Mouse (Mus musculus) heart, postnatal 10 days (tissue): ENCODE results near the gene Kcnj4. TPM values are rescaled to one million over a fixed set of nuclear protein-coding genes. Genes with fewer than 3 reads are reported as not detected.
A peak's percentile ranks its signal among the peaks of the same experiment; 100 is the strongest.

Experiments used
- DNase-seq, 2 experiments: peaks; one replicate each; pipeline ENCODE4 v3.0.0; 2021
- intact Hi-C: fragments of 180-260 bp; cut with DNase I; formaldehyde crosslinking; loops from one replicate; pipeline ENCODE4 v1.15.1; 2025
- total RNA-seq, 2 experiments: library from RNA; stranded (reverse); gene quantifications; 2 replicates each; pipeline ENCODE4 v1.2.3; 2021

Gene Kcnj4
- total RNA-seq, 2 experiments from 2014 or later, result 0.27 to 0.31 TPM

GRCm38 (mm10) chr15:79513940-79514339 is 8.9 kb upstream of the Kcnj4 start:
- DNase-seq, result peak; percentile 54 to 56
- intact Hi-C loops, result no loop called here

GRCm38 (mm10) chr15:79511553-79512320 is 6.7 kb upstream of the Kcnj4 start:
- intact Hi-C loops, result no loop called here
- peak; percentile 90 to 92 for DNase-seq

- intact Hi-C loops, result no loop called here
- no peak for DNase-seq
Measured at GRCm38 (mm10) chr15:79510425-79510824, 5.4 kb upstream of the Kcnj4 start.

GRCm38 (mm10) chr15:79509998-79510397 is 5.0 kb upstream of the Kcnj4 start:
- intact Hi-C loops, result no loop called here
- no peak for DNase-seq

- no peak for DNase-seq
- intact Hi-C loops, result no loop called here
Measured at GRCm38 (mm10) chr15:79507055-79507828, 2.2 kb upstream of the Kcnj4 start.

GRCm38 (mm10) chr15:79506460-79506859 is 1.4 kb upstream of the Kcnj4 start:
- intact Hi-C loops, result no loop called here
- no peak for DNase-seq

GRCm38 (mm10) chr15:79505616-79506283 is 709 bp upstream of the Kcnj4 start:
- DNase-seq, result peak; percentile 77 to 83
- intact Hi-C loops, result no loop called here

- no peak for DNase-seq
- intact Hi-C loops, result no loop called here
Measured at GRCm38 (mm10) chr15:79503438-79503837, 1.6 kb downstream of the Kcnj4 start.

- intact Hi-C loops, result no loop called here
- DNase-seq, result no peak
Measured at GRCm38 (mm10) chr15:79502891-79503341, 2.1 kb downstream of the Kcnj4 start.

GRCm38 (mm10) chr15:79500110-79500509 is 4.9 kb downstream of the Kcnj4 start:
- intact Hi-C loops, result no loop called here
- no peak for DNase-seq

GRCm38 (mm10) chr15:79493527-79493926 is 11.5 kb downstream of the Kcnj4 start:
- DNase-seq, result no peak
- intact Hi-C loops, result loop anchor here (5.0 kb wide), 1 partner anchor 129 kb away; no protein-coding TSS in a partner anchor

- intact Hi-C loops, result no loop called here
- DNase-seq, result no peak
Measured at GRCm38 (mm10) chr15:79489463-79489862, 15.6 kb downstream of the Kcnj4 start.

GRCm38 (mm10) chr15:79481181-79481688 is 23.8 kb downstream of the Kcnj4 start:
- intact Hi-C loops, result no loop called here
- DNase-seq, result no peak

- intact Hi-C loops, result loop anchor here (10.0 kb wide), 1 partner anchor 128 kb away; the partner anchor contains the start of gene Dmc1
- DNase-seq, result no peak
Measured at GRCm38 (mm10) chr15:79477227-79477626, 27.8 kb downstream of the Kcnj4 start.

- no peak for DNase-seq
- intact Hi-C loops, result loop anchor here (10.0 kb wide), 1 partner anchor 131 kb away; the partner anchor contains the start of gene Dmc1
Measured at GRCm38 (mm10) chr15:79473638-79474355, 31.2 kb downstream of the Kcnj4 start.

- no peak for DNase-seq
- intact Hi-C loops, result loop anchor here (10.0 kb wide), 1 partner anchor 132 kb away; the partner anchor contains the start of gene Dmc1
Measured at GRCm38 (mm10) chr15:79473042-79473441, 32.0 kb downstream of the Kcnj4 start.

- DNase-seq, result no peak
- intact Hi-C loops, result loop anchor here (10.0 kb wide), 1 partner anchor 134 kb away; the partner anchor contains the start of gene Dmc1
Measured at GRCm38 (mm10) chr15:79471095-79471494, 33.9 kb downstream of the Kcnj4 start.

- no peak for DNase-seq
- intact Hi-C loops, result loop anchor here (10.0 kb wide), 1 partner anchor 134 kb away; the partner anchor contains the start of gene Dmc1
Measured at GRCm38 (mm10) chr15:79470583-79470982, 34.5 kb downstream of the Kcnj4 start.

- DNase-seq, result no peak
- intact Hi-C loops, result loop anchor here (5.0 kb wide), 1 partner anchor 247 kb away; no protein-coding TSS in a partner anchor
Measured at GRCm38 (mm10) chr15:79469577-79469976, 35.5 kb downstream of the Kcnj4 start.
